Mouse (Mus musculus) testis, adult 2 months (tissue): ENCODE measurements around the gene Pik3r2.

Experiments
- CTCF ChIP-seq: fragments of 200-500 bp; IDR thresholded peaks from 2 replicates; pipeline ENCODE4 v1.5.1; 2012; ENCODE audit warnings: low read depth, mild to moderate bottlenecking, inconsistent platforms, low read length, moderate library complexity; ENCODE audit not compliant: control insufficient read depth, insufficient read depth, insufficient replicate concordance
- POLR2A ChIP-seq: fragments of 200-500 bp; IDR thresholded peaks from 2 replicates; pipeline ENCODE4 v1.6.1; 2012; ENCODE audit warnings: low read depth, mild to moderate bottlenecking, inconsistent platforms, low read length, moderate library complexity; ENCODE audit not compliant: control insufficient read depth

- TF ChIP-seq CTCF (no peak), POLR2A (no peak)
These were observed 10.5 kb downstream of the Pik3r2 start for GRCm38 (mm10) chr8:70765838-70766570.
